Mouse (Mus musculus) left cerebral cortex, postnatal 4 days (tissue): Measurements from ENCODE around the gene Apaf1. TPM values are rescaled to one million over a fixed set of nuclear protein-coding genes. Genes with fewer than 3 reads are reported as not detected.

Experiments used
- DNase-seq: peaks from one replicate; pipeline ENCODE4 v3.0.0-alpha.2; 2022
- intact Hi-C: fragments of 180-260 bp; cut with DNase I; formaldehyde crosslinking; loops from one replicate; pipeline ENCODE4 v1.15.1; 2025
- total RNA-seq, 2 experiments: library from RNA; stranded (reverse); gene quantifications; 2 replicates each; pipeline ENCODE4 v1.2.3; 2021

Gene Apaf1
- total RNA-seq: 10 to 100 TPM; 28.8 to 29.4 TPM

- DNase-seq: peak; percentile 100
- intact Hi-C loops: no loop called here
These were observed at the start of gene Apaf1, which contains the start of gene Ikbip for GRCm38 (mm10) chr10:91082550-91083392. Apaf1 (minus strand) TSS chr10:91082770. Ikbip (plus strand) TSS chr10:91082940.

DNA sequence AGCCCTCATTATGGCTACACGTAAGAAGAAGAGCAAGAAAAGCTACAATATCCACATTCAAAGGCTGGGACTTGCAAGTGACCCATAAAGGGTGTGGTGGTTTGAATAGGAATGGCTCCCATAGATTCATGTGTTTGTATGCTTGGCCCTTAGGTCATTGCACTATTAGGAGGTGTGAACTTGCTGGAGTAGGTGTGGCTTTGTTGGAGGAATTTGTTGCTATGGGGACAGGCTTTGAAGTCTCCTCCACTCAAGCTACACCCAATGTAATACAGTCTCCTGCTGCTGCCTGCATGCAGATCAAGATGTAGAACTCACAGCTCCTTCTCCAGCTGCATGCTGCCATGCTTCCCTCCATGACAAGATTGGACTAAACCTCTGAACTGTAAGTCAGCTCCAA is 49.0 kb upstream of the Apaf1 start:
- intact Hi-C loops: no loop called here
- DNase-seq: no peak

DNA sequence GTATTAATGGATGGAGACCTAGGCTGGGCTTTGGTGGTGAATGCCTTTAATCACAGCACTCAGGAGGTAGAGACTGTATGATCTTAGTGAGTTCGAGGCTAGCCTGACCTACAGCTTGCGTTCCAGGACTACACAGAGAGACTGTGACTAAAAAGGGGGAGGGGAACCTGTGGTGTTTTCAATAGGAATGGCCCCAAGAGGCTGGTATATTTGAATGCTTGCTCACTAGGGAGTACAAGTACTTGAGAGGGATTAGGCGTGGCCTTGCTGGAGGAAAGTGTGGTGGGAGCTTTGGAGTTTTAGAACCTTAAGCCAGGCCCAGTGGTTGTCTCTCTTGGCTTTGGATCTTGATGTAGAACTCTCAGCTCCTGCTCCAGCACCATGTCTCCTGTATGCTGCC is 48.2 kb upstream of the Apaf1 start:
- no peak for DNase-seq
- intact Hi-C loops: no loop called here

DNA sequence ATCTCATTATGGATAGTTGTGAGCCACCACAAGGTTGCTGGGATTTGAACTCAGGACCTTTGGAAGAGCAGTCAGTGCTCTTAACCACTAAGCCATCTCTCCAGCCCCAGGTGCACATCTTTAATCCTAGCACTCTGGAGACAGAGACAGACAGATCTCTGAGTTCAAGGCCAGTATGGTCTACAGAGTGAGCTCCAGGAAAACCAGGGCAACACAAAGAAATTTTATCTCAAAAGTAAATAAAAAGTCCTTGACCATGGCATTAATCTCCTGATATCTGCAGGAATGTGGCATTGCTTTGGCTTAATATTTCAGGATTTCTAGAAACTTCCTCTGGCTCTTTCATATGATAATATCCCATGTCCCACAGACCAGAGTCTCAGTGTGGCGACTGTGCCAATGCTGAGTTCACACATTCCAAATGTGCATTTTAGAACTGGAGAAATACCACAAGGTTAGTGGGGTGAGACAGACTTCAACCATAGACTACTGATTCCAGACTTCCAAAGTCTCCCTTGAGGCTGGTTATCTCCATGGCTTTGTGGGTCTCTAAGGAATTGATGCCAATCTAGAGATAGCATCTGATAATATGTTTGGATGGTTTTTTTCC is 46.1 kb upstream of the Apaf1 start:
- intact Hi-C loops: no loop called here
- no peak for DNase-seq

- no peak for DNase-seq
- intact Hi-C loops: no loop called here
These were observed 44.8 kb upstream of the Apaf1 start for GRCm38 (mm10) chr10:91127395-91127794.

DNA sequence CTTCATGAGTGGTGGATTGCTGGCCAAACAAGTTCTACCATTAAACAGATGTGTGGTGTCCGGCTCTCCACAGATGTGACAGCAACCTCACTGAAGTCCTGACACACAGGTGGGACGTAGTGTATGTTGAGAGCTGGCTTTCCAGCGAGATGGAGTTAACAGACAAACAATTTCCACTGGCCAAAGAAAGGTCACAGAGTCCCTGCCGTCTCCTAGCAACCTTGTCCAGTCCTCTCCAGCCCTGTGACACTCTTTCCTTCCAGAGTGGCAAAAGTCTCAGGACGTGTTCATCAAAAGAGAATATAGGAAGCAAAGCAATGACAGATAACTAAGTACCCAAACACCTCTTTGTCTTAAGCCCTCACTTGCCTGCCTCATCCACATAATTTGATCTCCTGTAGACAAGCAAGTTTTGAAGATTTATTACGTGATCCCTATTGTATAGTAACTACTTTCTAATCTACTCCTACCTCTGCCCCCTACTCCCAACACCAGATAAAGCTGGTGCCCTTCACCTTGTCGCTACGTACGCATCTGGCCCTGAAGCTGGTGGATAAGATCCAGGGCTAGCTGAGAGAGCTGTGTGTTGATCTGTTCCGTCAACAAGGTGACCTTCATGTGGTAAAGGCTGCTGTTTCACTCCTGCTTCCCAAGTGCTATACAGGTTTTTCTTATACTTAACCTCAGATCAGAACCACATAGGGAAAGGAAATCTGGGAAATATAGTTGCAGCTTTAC is 44.2 kb upstream of the Apaf1 start:
- DNase-seq: no peak
- intact Hi-C loops: no loop called here

- peak; percentile 99 for DNase-seq
- intact Hi-C loops: no loop called here
These were observed 41.6 kb upstream of the Apaf1 start, which contains the start of gene Slc25a3 for GRCm38 (mm10) chr10:91123828-91124822. Slc25a3 (minus strand) TSS chr10:91124059.

GRCm38 (mm10) chr10:91123281-91123827 is 40.8 kb upstream of the Apaf1 start:
- peak; percentile 29 for DNase-seq
- intact Hi-C loops: no loop called here

DNA sequence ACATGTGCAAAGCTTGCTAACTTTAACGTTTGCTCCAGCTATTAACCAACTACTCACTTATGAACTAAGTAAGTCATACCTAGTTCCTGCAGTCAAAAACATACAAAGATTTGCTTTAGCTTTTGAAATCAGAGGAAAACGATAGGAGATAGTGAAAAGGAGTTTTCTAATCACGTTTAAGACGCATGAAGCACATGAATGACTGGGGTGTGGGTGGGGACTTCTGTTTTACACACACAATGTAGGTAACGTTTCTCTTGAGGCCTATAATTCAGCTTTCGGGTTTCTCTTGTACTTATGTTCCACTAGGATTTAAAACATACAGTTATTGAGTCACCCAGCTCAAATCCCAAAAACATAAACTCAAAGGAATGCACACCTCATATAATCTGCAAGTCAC is 40.1 kb upstream of the Apaf1 start:
- DNase-seq: no peak
- intact Hi-C loops: no loop called here

GRCm38 (mm10) chr10:91116958-91117357 is 34.4 kb upstream of the Apaf1 start:
- no peak for DNase-seq
- intact Hi-C loops: no loop called here

GRCm38 (mm10) chr10:91109841-91110240 is 27.3 kb upstream of the Apaf1 start:
- no peak for DNase-seq
- intact Hi-C loops: no loop called here

GRCm38 (mm10) chr10:91105981-91106380 is 23.4 kb upstream of the Apaf1 start:
- no peak for DNase-seq
- intact Hi-C loops: no loop called here

DNA sequence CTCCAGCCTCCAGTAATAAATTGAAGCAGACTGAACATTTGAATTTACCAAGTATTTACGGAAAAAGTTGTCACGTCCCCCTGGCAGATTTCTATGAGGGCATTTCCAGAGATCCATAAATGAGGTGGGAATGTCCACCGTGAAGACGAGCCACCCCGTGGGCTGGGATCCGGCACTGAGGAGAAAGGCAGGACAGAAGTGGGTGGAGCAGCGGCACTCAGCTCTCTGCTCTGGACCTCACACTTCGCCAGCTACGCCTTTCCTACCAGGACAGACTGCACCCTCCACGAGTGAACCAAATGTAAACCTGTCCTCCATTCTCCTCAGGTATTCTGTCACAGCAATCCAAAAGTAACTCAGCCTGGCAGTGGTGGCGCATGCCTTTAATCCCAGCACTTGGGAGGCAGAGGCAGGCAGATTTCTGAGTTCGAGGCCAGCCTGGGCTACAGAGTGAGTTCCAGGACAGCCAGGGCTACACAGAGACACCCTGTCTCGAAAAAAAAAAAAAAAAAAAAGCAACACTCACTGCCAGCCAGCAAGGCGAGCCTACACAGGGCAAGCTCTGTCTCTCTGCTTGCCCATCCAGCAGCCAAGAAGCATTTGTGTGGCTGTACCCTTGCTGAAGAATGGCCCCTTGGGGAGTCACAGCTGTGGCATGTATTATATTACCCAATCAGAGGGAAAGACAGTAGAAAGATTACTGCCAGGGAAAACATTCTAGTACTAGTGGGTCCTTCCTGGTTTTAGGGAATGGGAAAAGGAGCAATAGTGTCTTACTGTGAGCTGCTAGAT is 20.4 kb upstream of the Apaf1 start:
- no peak for DNase-seq
- intact Hi-C loops: no loop called here

DNA sequence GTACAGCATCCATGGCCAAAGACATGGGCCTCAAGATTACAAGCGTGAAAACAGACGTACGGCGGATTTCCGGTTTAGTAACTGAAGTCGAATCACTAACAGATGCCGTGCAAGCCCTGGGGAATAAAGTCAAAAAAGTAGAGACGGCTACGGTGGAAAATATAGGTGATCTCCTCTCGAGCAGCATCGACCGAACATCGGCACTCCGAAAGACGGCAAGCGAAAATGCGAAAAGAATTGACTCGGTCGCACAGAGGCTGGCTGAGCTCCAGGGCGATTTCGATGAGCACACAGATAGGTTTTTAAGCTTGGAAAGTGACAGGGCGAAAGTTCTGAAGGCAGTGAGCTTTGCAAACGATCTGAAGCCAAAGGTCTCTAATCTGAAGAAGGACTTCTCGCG is 19.4 kb upstream of the Apaf1 start:
- intact Hi-C loops: no loop called here
- no peak for DNase-seq

DNA sequence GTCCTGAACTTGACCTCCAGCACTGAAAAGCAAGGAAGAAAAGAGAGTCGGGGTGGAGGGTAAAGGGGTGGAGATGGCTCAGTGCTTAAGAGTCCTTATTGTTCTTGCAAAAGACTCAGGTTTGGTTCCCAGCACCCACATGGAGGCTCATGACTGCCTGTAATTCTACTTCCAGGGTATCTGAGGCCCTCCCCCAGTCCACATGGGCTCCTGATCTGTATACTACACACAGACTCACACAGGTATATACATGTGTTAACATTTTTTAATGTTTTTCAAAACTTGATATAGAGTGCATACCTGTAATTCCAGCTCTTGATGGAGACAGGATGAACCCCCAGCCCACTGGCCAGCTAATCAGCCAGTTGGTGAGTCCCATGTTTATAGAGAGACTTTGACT is 17.5 kb upstream of the Apaf1 start:
- DNase-seq: no peak
- intact Hi-C loops: no loop called here

GRCm38 (mm10) chr10:91098056-91098455 is 15.5 kb upstream of the Apaf1 start:
- DNase-seq: no peak
- intact Hi-C loops: no loop called here

DNA sequence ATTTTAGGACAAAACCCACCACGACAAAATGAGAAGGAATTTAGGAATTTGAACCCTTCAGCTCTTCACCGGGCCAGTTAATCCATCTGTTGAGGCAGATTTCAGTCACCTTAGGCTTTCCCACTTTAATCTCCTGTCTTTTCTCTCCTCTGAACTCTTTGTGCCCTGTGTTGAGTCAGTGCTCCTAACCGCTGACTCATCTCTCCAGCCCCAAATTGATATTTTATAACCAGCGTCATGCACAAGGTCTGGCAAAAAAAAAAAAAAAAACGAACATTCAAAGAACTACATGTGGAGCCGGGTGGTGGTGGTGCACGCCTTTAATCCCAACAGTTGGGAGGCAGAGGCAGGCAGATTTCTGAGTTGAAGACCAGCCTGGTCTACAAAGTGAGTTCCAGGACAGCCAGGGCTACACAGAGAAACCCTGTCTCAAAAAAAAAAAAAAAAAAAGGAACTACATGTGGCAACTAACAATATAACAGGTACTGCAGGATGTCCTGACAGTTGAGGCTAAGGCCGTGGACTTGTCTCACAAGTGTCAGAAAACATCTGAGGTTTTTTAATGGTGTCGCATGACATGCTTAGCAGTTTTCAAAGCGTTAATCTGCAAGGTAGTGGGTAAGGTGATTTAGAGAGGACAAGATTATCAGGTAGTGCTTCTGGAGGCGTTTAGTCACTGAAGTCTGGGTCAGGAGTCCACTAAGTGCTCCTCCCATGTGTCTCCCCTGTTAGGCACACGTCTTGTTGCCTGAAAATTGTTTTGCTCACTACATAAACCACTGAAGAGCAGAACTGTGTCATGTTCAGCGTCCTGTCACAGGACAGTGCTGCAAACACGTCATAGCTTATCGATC is 11.9 kb upstream of the Apaf1 start:
- DNase-seq: no peak
- intact Hi-C loops: no loop called here

- no peak for DNase-seq
- intact Hi-C loops: no loop called here
These were observed 10.2 kb upstream of the Apaf1 start for GRCm38 (mm10) chr10:91092812-91093211.
